Mouse (Mus musculus) erythroblast, embryonic 14.5 days (primary cell): ENCODE results near the gene Dpyd. TPM values are rescaled to one million over a fixed set of nuclear protein-coding genes. Genes with fewer than 3 reads are reported as not detected.

Source experiments
- H3K27me3 ChIP-seq: 2 replicates; pipeline ENCODE4 v1.6.1; 2012; ENCODE audit warnings: inconsistent platforms; ENCODE audit not compliant: control insufficient read depth
- H3K36me3 ChIP-seq: 2 replicates; pipeline ENCODE4 v1.6.1; 2012; ENCODE audit warnings: mild to moderate bottlenecking, inconsistent platforms; ENCODE audit not compliant: control insufficient read depth
- H3K4me1 ChIP-seq: 2 replicates; pipeline ENCODE4 v1.6.1; 2012; ENCODE audit warnings: inconsistent platforms; ENCODE audit not compliant: control insufficient read depth
- H3K4me3 ChIP-seq: replicated peaks from 2 replicates; pipeline ENCODE3; 2012; ENCODE audit warnings: moderate library complexity, mild to moderate bottlenecking, inconsistent platforms
- H3K9me3 ChIP-seq: 2 replicates; pipeline ENCODE4 v1.6.1; 2012; ENCODE audit warnings: low read length, inconsistent platforms, mixed read lengths; ENCODE audit not compliant: control insufficient read depth
- GATA1 ChIP-seq: IDR thresholded peaks from 2 replicates; pipeline ENCODE4 v1.6.1; 2012; ENCODE audit warnings: low read length, inconsistent platforms, mixed read lengths
- TAL1 ChIP-seq: IDR thresholded peaks from 3 replicates; pipeline ENCODE4 v1.6.1; 2012; ENCODE audit warnings: low read length, inconsistent platforms, mixed read lengths
- polyA plus RNA-seq: library from polyadenylated mRNA; stranded (reverse); fragments of >175 nt; gene quantifications from 2 replicates; pipeline ENCODE4 v1.2.3, GENCODE M21; 2012

Dpyd gene
- polyA plus RNA-seq, 1 experiment = not detected

DNA sequence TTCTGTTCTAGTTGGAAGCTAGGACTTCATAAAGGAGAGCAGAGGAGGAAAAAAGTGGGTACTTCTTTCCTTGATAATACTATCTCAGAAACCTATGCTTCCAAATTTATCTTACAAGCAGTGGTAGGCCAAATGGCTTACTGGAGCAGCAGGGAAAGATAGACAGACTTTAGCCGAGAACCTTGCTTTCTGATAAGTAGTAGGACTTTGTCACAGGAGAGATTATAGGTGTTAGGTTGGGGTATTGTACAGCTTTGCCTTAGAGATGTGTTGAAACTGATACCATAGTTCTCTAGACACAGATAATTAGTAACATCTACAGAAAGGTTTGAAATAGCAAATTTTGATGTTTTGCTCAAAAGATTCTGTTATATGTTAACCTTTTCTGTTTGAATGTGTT lies 28.6 kb downstream of the Dpyd start:
- Histone ChIP-seq H3K9me3 (0 out of 2 replicates have a peak, but pooled peaks cover 2% of the 10 kb centered on the region), H3K4me1 (no peaks in the 10 kb centered on the region)

DNA sequence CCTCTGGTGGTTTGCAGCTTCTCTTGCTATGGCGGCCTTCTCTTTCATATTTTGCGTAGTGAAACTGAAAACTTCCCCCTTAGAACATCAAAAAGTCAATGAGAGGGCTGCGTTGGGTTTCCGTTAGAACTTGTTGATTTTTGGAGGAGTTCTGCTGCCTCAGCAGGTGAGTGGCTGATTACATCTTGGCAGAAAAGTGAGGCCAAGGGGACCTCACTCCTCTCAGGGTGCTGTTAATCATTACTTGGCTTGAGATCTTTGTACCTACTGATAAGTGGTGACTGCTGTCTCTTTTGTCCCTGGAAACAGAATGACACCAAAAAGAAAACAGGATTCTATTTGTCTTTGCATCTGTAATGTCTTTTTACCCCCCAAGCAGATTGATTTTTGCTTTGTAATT lies 32.9 kb downstream of the Dpyd start:
- 0 out of 2 replicates have a peak, but pooled peaks cover 2% of the 10 kb centered on the region for H3K9me3 ChIP-seq
- H3K27me3 ChIP-seq = no peaks in the 10 kb centered on the region
- H3K36me3 ChIP-seq = no peaks in the 10 kb centered on the region
- no peaks in the 10 kb centered on the region for H3K4me1 ChIP-seq
- no peak for TF ChIP-seq GATA1
- TF ChIP-seq TAL1 = no peak
- H3K4me3 ChIP-seq = no peak overlapping the region

More for the DNA sequence above, 28.6 kb downstream of the Dpyd start:
- TF ChIP-seq GATA1 (no peak), TAL1 (no peak)
- H3K4me3 ChIP-seq = no peak overlapping the region
- H3K36me3 ChIP-seq = no peaks in the 10 kb centered on the region
- no peaks in the 10 kb centered on the region for H3K27me3 ChIP-seq

DNA sequence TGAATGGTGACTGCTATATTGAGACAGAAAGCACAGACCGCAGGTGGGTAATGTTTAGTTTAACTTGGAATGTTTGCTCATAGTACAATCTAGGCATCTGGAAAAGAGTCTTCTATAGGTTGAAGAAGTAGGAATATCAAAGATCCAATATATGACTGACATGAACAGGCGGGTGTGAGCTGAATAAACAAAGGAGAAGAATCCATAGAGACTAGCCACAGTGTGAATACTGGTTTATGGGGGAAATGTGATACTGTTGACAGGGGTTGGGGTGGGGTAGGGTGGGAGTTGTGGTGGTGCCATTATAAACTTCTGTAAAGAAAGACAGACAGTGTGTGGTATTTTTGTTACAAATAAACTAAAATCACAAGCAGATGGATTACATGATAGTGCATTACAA lies 33.8 kb downstream of the Dpyd start:
- no peaks in the 10 kb centered on the region for H3K27me3 ChIP-seq
- TF ChIP-seq GATA1 (no peak), TAL1 (no peak)
- no peaks in the 10 kb centered on the region for H3K4me1 ChIP-seq
- H3K9me3 ChIP-seq = 0 out of 2 replicates have a peak, but pooled peaks cover 2% of the 10 kb centered on the region
- H3K36me3 ChIP-seq = no peaks in the 10 kb centered on the region
- no peak overlapping the region for H3K4me3 ChIP-seq

DNA sequence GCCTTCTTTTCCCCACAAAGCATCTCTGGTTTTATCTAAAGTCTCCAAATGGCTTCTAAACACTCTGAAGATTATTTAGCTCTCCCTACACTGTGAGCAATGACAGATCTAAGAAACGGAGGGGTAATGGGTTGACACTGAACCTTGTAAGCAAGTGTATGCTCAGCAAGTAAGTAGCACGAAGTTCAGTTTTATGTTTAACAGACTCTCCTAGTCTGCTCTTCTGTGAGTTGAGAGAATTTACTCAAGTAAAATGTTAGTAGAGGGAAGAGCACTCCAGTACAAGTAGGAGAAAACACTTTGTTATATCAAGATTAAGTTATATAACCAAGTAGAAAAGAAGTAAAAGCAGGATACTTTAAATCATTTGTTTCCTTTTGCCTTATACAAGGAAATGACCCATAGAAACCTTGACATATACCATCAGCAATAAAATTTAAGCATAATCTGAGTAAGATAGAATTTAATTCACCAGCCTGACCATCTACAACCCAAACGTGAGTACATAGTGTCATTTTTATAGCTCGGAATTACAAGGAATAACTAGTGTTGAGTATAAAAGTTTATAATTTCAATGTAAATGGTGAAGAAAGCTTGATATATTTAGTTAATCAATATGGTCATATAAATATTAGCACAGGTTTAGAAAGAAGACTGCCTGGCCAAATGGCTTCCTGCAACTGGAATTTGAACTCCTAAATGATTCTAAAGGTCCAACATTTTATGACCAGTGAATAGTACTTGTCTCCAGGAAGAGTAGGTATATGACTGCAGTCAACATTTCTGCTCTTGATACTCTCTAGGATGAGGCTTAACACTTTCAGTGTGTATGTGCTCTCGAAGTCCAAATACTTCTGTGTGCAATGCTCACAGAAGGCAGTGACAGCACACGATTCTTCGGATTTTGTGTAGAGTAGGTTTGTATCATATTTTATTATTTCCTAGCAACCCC lies 40.0 kb downstream of the Dpyd start:
- H3K9me3 ChIP-seq = peaks cover 3% of the 10 kb centered on the region; the same call in 1 of the 2 replicates
- no peaks in the 10 kb centered on the region for H3K36me3 ChIP-seq
- no peaks in the 10 kb centered on the region for H3K27me3 ChIP-seq
- no peaks in the 10 kb centered on the region for H3K4me1 ChIP-seq
- TF ChIP-seq GATA1 (no peak), TAL1 (no peak)
- no peak overlapping the region for H3K4me3 ChIP-seq

DNA sequence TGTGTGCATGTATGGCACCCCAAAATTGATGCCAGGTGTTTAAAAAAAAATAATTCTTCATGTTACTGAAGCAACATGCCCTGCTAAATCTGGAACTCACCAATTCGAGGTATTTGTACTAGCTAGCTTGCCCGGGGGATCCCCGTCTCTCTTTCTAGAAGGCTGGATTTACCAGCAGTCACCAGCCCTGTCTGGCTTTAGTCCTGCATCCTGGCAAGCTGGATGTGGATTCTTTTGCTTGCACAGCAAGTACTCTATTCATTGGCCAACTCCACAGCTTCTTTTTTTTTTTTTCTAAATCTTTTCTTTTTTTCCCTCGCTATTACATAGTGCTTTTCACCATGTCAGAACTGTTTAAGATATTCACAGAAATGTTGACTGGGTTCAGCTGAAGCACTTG lies 46.8 kb downstream of the Dpyd start:
- no peak for TF ChIP-seq TAL1
- H3K27me3 ChIP-seq = no peaks in the 10 kb centered on the region
- no peak overlapping the region for H3K4me3 ChIP-seq
- peaks cover 3% of the 10 kb centered on the region; the same call in 1 of the 2 replicates for H3K9me3 ChIP-seq
- H3K4me1 ChIP-seq = no peaks in the 10 kb centered on the region
- H3K36me3 ChIP-seq = no peaks in the 10 kb centered on the region

GRCm38 (mm10) chr3:118626455-118627375 lies 64.8 kb downstream of the Dpyd start:
- H3K4me1 ChIP-seq = no peaks in the 10 kb centered on the region
- H3K4me3 ChIP-seq = no peak overlapping the region
- H3K27me3 ChIP-seq = no peaks in the 10 kb centered on the region
- no peak for TF ChIP-seq GATA1
- H3K9me3 ChIP-seq = peaks cover 5% of the 10 kb centered on the region; the same call in 1 of the 2 replicates
- H3K36me3 ChIP-seq = no peaks in the 10 kb centered on the region

GRCm38 (mm10) chr3:118629737-118630136 lies 67.8 kb downstream of the Dpyd start:
- Histone ChIP-seq H3K4me1 (no peaks in the 10 kb centered on the region), H3K36me3 (no peaks in the 10 kb centered on the region), H3K27me3 (no peaks in the 10 kb centered on the region), H3K4me3 (no peak overlapping the region), H3K9me3 (peaks cover 11% of the 10 kb centered on the region)
- TF ChIP-seq TAL1 (no peak), GATA1 (no peak)

DNA sequence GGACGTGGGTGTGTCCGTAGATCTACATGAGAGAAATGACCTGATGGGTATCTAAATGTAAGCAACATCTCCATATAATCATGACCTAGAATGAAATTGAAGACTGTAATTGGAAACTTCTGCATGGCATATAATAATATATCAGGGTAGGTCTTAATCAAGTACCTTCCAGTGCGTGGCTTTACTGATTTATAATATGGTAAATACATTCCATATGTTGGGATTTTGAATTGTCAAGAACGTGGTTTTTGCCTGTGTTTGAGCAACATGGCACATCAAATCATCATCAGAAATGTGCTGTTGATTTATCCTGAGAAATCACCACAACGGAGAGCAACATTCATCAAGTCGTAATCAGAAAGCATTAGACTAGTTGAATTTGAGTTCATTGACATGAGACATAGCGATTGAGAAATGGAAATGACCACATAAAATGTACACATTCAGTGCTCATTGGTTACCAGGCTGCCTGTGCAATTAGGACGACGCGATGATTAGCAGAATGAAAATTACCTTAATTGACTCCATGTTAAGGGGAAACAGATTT lies 84.2 kb downstream of the Dpyd start:
- Histone ChIP-seq H3K27me3 (no peaks in the 10 kb centered on the region), H3K36me3 (no peaks in the 10 kb centered on the region), H3K4me1 (no peaks in the 10 kb centered on the region), H3K4me3 (no peak overlapping the region), H3K9me3 (peaks cover 4% of the 10 kb centered on the region)
- TF ChIP-seq GATA1 (no peak), TAL1 (no peak)
